9 mouse cellular contexts compared by ENCODE assay signal in genomic region chr13:59770847-59771246, GRCm38 (mm10). TPM values are rescaled to one million over a fixed set of nuclear protein-coding genes. Genes with fewer than 3 reads are reported as not detected.
A peak's percentile ranks its signal among the peaks of the same experiment; 100 is the strongest.
DNase-seq lines count a peak whose midpoint lies in the region; ATAC-seq and TF ChIP-seq lines count a peak whose summit lies in the region.
"Had no signal": no experiment of that assay in that cellular context is flagged by ENCODE, and none has a peak within 500 bp of the region (broad histone marks: within the 10 kb centered on the region; RNA-seq: fewer than 3 reads in every experiment).

No protein-coding gene starts in this region.

- H3K9me3 ChIP-seq in heart, embryonic 10.5 days: no peaks in the 10 kb centered on the region
- no peaks in the 10 kb centered on the region for H3K9me3 ChIP-seq in ES-E14 (ENCODE audit: control insufficient read depth, insufficient read depth, low read depth, low read length)
- H3K9me3 ChIP-seq in erythroblast, embryonic 14.5 days (ENCODE audit: control insufficient read depth, low read length): no peaks in the 10 kb centered on the region
- no peaks in the 10 kb centered on the region for H3K9me3 ChIP-seq in intestine, postnatal 0 days (ENCODE audit: control insufficient read depth)
- no peaks in the 10 kb centered on the region for H3K9me3 ChIP-seq in midbrain, embryonic 16.5 days (replicated peaks; ENCODE audit: control insufficient read depth, low read length, poor library complexity, severe bottlenecking)

- no peak for DNase-seq in heart, embryonic 10.5 days (ENCODE audit: low spot score)
- no peak for DNase-seq in heart, adult 11 months
- DNase-seq in ES-E14 (ENCODE audit: low read depth, low spot score): no peak
- no peak for DNase-seq in right cerebral cortex, postnatal 10 days (ENCODE audit: low spot score in 2 of 2)
- no peak for DNase-seq in left cerebral cortex, adult 11 months (ENCODE audit: low spot score)

- WGBS in heart, embryonic 10.5 days: 40% methylated on average over 9 of the region's 9 CpGs
- 42% methylated on average over 9 of the region's 9 CpGs for WGBS in intestine, postnatal 0 days
- 75% methylated on average over 9 of the region's 9 CpGs for WGBS in midbrain, embryonic 16.5 days

- no peaks in the 10 kb centered on the region for H3K27me3 ChIP-seq in heart, embryonic 10.5 days (ENCODE audit: insufficient read depth, poor library complexity, severe bottlenecking)
- H3K27me3 ChIP-seq in erythroblast, embryonic 14.5 days (ENCODE audit: control insufficient read depth): no peaks in the 10 kb centered on the region
- no peaks in the 10 kb centered on the region for H3K27me3 ChIP-seq in intestine, postnatal 0 days (replicated peaks; ENCODE audit: control insufficient read depth, insufficient read depth, low read length)
- no peaks in the 10 kb centered on the region for H3K27me3 ChIP-seq in midbrain, embryonic 16.5 days (ENCODE audit: control insufficient read depth, insufficient read depth, low read depth, low read length)

- H3K9ac ChIP-seq in ES-E14 (ENCODE audit: insufficient read depth, low read depth, low read length, poor library complexity, severe bottlenecking): peak overlapping the region; percentile 45; the same call in 1 of the 2 replicates
- peak overlapping the region; percentile 90; the same call in 1 of the 2 replicates for H3K9ac ChIP-seq in intestine, postnatal 0 days (ENCODE audit: low read depth, low read length)
- H3K9ac ChIP-seq in midbrain, embryonic 16.5 days (ENCODE audit: low read depth, low read length): peak overlapping the region; percentile 81; the same call in 1 of the 2 replicates

- no peak for TF ChIP-seq CTCF in intestine, postnatal 0 days (IDR thresholded peaks at IDR 0.05; ENCODE audit: low read depth)

- peaks cover 37% of the 10 kb centered on the region for H3K4me1 ChIP-seq in heart, embryonic 10.5 days
- H3K4me1 ChIP-seq in ES-E14 (ENCODE audit: control insufficient read depth in 2 of 2, insufficient read depth in 2 of 2, low read length in 2 of 2, poor library complexity in 1 of 2): peaks cover 7 to 17% of the 10 kb centered on the region in 2 experiments
- H3K4me1 ChIP-seq in erythroblast, embryonic 14.5 days (ENCODE audit: control insufficient read depth): peaks cover 79% of the 10 kb centered on the region
- H3K4me1 ChIP-seq in intestine, postnatal 0 days (replicated peaks; ENCODE audit: control insufficient read depth, insufficient read depth, low read length): peaks cover 8% of the 10 kb centered on the region
- peaks cover 30% of the 10 kb centered on the region for H3K4me1 ChIP-seq in midbrain, embryonic 16.5 days (ENCODE audit: control insufficient read depth, insufficient read depth, low read length)

- peak overlapping the region; percentile 80 for H3K4me3 ChIP-seq in heart, embryonic 10.5 days
- peak overlapping the region in 1 of 2 experiments; percentile 93; a peak in 2 of 4 replicates for H3K4me3 ChIP-seq in ES-E14 (ENCODE audit: insufficient read depth in 1 of 2, low read depth in 1 of 2, low read length in 2 of 2, poor library complexity in 1 of 2, severe bottlenecking in 1 of 2)
- peak overlapping the region; percentile 100 for H3K4me3 ChIP-seq in erythroblast, embryonic 14.5 days (replicated peaks)
- H3K4me3 ChIP-seq in intestine, postnatal 0 days (ENCODE audit: low read depth, low read length): peak overlapping the region; percentile 86; the same call in 1 of the 2 replicates
- peak overlapping the region; percentile 88 for H3K4me3 ChIP-seq in midbrain, embryonic 16.5 days (ENCODE audit: low read depth, low read length)

- peak overlapping the region; percentile 94 for H3K27ac ChIP-seq in heart, embryonic 10.5 days
- no peak overlapping the region for H3K27ac ChIP-seq in ES-E14 (ENCODE audit: insufficient read depth, low read depth, low read length, poor library complexity, severe bottlenecking)
- H3K27ac ChIP-seq in intestine, postnatal 0 days (ENCODE audit: low read depth, low read length): peak overlapping the region; percentile 100
- peak overlapping the region; percentile 96 for H3K27ac ChIP-seq in midbrain, embryonic 16.5 days (ENCODE audit: low read length)

- H3K4me2 ChIP-seq in intestine, postnatal 0 days (replicated peaks; ENCODE audit: low read depth): peak overlapping the region; percentile 80
- peak overlapping the region; percentile 55 for H3K4me2 ChIP-seq in midbrain, embryonic 16.5 days (ENCODE audit: low read length)

- ATAC-seq in intestine, postnatal 0 days: no peak
- no peak for ATAC-seq in midbrain, embryonic 16.5 days

- in situ Hi-C loops in ES-E14 (cut with MboI; ENCODE audit: low sequenced_read_pairs in 2 of 2, unreplicated experiment in 2 of 2): no loop called here

- peaks cover 35% of the 10 kb centered on the region for H3K36me3 ChIP-seq in heart, embryonic 10.5 days
- peaks cover 16% of the 10 kb centered on the region; the same call in 1 of the 2 replicates for H3K36me3 ChIP-seq in ES-E14 (ENCODE audit: control insufficient read depth, insufficient read depth, low read length, poor library complexity, severe bottlenecking)
- peaks cover 94% of the 10 kb centered on the region for H3K36me3 ChIP-seq in erythroblast, embryonic 14.5 days (ENCODE audit: control insufficient read depth)
- peaks cover 30% of the 10 kb centered on the region for H3K36me3 ChIP-seq in intestine, postnatal 0 days (ENCODE audit: control insufficient read depth, insufficient read depth)
- H3K36me3 ChIP-seq in midbrain, embryonic 16.5 days (ENCODE audit: control insufficient read depth, insufficient read depth, low read length): peaks cover 9% of the 10 kb centered on the region

TF ChIP-seq in ES-E14, 5 proteins besides CTCF, POLR2A, EP300 and RAD21:
- TF ChIP-seq MAFK (IDR thresholded peaks at IDR 0.05; ENCODE audit: insufficient read depth, low read depth, low read length): no peak
- TF ChIP-seq ZNF384 (IDR thresholded peaks at IDR 0.05; ENCODE audit: low read depth, low read length): 0 out of 2 replicates have a peak, but pooled peaks have one; percentile 36
- no peak for TF ChIP-seq ZC3H11A (IDR thresholded peaks at IDR 0.05; ENCODE audit: borderline replicate concordance, low read depth, low read length)
- no peak for TF ChIP-seq CHD2 (IDR thresholded peaks at IDR 0.05; ENCODE audit: low read depth, low read length)

RNA-seq across cellular contexts. Expression of gene Isca1, which starts 1.2 kb away (rescaled TPM):
- 128 and 154 TPM in 2 replicates for polyA plus RNA-seq in heart, embryonic 10.5 days (2016; fragmentation: Nextera tagmentation; extraction: Ambion mirVana)
- total RNA-seq in ES-E14 (2012; rRNA removed): 15.2 and 21.7 TPM in 2 replicates
- polyA plus RNA-seq in erythroblast, embryonic 14.5 days (2012): 62.3 and 68.6 TPM in 2 replicates
- polyA plus RNA-seq in intestine, postnatal 0 days (2015; fragmentation: Nextera tagmentation; extraction: Ambion mirVana): 81.4 and 84.5 TPM in 2 replicates
- 164 and 165 TPM in 2 replicates for polyA plus RNA-seq in midbrain, embryonic 16.5 days (2015; fragmentation: Nextera tagmentation; extraction: Ambion mirVana)

RNA-seq across cellular contexts. Expression of gene Gm49354, which starts 11.2 kb away (rescaled TPM):
- polyA plus RNA-seq in heart, embryonic 10.5 days (2016; fragmentation: Nextera tagmentation; extraction: Ambion mirVana): not detected in 2 replicates
- total RNA-seq in ES-E14 (2012; rRNA removed): not detected in 2 replicates
- 10.5 and 10.8 TPM in 2 replicates for polyA plus RNA-seq in erythroblast, embryonic 14.5 days (2012)
- not detected in 2 replicates for polyA plus RNA-seq in intestine, postnatal 0 days (2015; fragmentation: Nextera tagmentation; extraction: Ambion mirVana)
- polyA plus RNA-seq in midbrain, embryonic 16.5 days (2015; fragmentation: Nextera tagmentation; extraction: Ambion mirVana): not detected in 2 replicates
- total RNA-seq: left cerebral cortex, postnatal 25 days had no signal

RNA-seq across cellular contexts. Expression of gene 1700014D04Rik, which starts 24.3 kb away (rescaled TPM):
- 0.23 TPM in 1 of 2 replicates, not detected in the other for polyA plus RNA-seq in heart, embryonic 10.5 days (2016; fragmentation: Nextera tagmentation; extraction: Ambion mirVana)
- total RNA-seq in ES-E14 (2012; rRNA removed): 0.18 and 0.26 TPM in 2 replicates
- polyA plus RNA-seq in erythroblast, embryonic 14.5 days (2012): 0.09 TPM in 1 of 2 replicates, not detected in the other
- not detected in 2 replicates for polyA plus RNA-seq in intestine, postnatal 0 days (2015; fragmentation: Nextera tagmentation; extraction: Ambion mirVana)
- 0.24 and 0.52 TPM in 2 replicates for polyA plus RNA-seq in midbrain, embryonic 16.5 days (2015; fragmentation: Nextera tagmentation; extraction: Ambion mirVana)

RNA-seq across cellular contexts. Expression of gene Spata31d1d, which starts 39.3 kb away (rescaled TPM):
- polyA plus RNA-seq in heart, embryonic 10.5 days (2016; fragmentation: Nextera tagmentation; extraction: Ambion mirVana): not detected in 2 replicates
- total RNA-seq in ES-E14 (2012; rRNA removed): 0.18 and 0.48 TPM in 2 replicates
- 0.02 TPM in 1 of 2 replicates, not detected in the other for polyA plus RNA-seq in erythroblast, embryonic 14.5 days (2012)
- not detected in 2 replicates for polyA plus RNA-seq in intestine, postnatal 0 days (2015; fragmentation: Nextera tagmentation; extraction: Ambion mirVana)
- polyA plus RNA-seq in midbrain, embryonic 16.5 days (2015; fragmentation: Nextera tagmentation; extraction: Ambion mirVana): not detected in 2 replicates
- total RNA-seq: left cerebral cortex, postnatal 25 days had no signal

RNA-seq across cellular contexts. Expression of gene Tut7, which starts 52.1 kb away (rescaled TPM):
- 37.2 and 39.6 TPM in 2 replicates for polyA plus RNA-seq in heart, embryonic 10.5 days (2016; fragmentation: Nextera tagmentation; extraction: Ambion mirVana)
- 27.5 and 31.1 TPM in 2 replicates for total RNA-seq in ES-E14 (2012; rRNA removed)
- 7.5 and 8.1 TPM in 2 replicates for polyA plus RNA-seq in erythroblast, embryonic 14.5 days (2012)
- polyA plus RNA-seq in intestine, postnatal 0 days (2015; fragmentation: Nextera tagmentation; extraction: Ambion mirVana): 50.1 and 55.4 TPM in 2 replicates
- 45.0 and 47.9 TPM in 2 replicates for polyA plus RNA-seq in midbrain, embryonic 16.5 days (2015; fragmentation: Nextera tagmentation; extraction: Ambion mirVana)
